Mouse (Mus musculus): ENCODE results near the gene Ubap1. TPM values are rescaled to one million over a fixed set of nuclear protein-coding genes. Genes with fewer than 3 reads are reported as not detected.
A peak's percentile ranks its signal among the peaks of the same experiment; 100 is the strongest.

The Ubap1 gene
- polyA plus RNA-seq, 1 experiment from 2014 or later: 40.1 TPM

DNA sequence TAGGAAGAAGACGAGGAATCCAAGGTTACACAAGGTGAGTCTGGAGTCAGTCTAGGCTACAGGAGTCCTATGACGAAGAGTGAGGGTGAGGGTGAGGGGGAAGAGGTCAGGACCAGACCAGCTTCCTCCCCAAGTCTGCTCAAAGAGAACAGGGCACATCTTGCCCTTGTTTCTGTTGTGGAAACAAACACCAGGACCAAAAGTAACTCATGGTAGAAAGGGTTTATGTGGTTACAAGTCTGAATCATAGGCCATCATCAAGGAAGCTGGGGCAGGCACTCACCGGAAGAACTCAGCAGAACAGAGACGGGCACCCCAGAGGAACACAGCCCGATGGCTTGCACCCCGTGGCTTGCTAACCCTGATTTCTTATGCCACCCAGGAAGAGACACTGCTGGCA is 21.9 kb upstream of the Ubap1 start:
- Histone ChIP-seq H3K4me1 (no peaks in the 10 kb centered on the region), H3K27ac (replicated peaks) (no peak overlapping the region), H3K27me3 (replicated peaks) (no peaks in the 10 kb centered on the region), H3K9me3 (no peaks in the 10 kb centered on the region), H3K4me2 (no peak overlapping the region), H3K36me3 (no peaks in the 10 kb centered on the region), H3K9ac (no peak overlapping the region), H3K4me3 (no peak overlapping the region)
- no peak for ATAC-seq (ENCODE audit: extremely low read depth, insufficient number of reproducible peaks, low FRiP score, low TSS enrichment)
- WGBS: 88% methylated on average over 6 of the region's 6 CpGs

- no peak overlapping the region for H3K9ac ChIP-seq
- 53% methylated on average over 4 of the region's 4 CpGs for WGBS
- H3K4me3 ChIP-seq: no peak overlapping the region
- H3K9me3 ChIP-seq: no peaks in the 10 kb centered on the region
- H3K36me3 ChIP-seq: no peaks in the 10 kb centered on the region
- H3K27me3 ChIP-seq (replicated peaks): no peaks in the 10 kb centered on the region
- no peak for ATAC-seq (ENCODE audit: extremely low read depth, insufficient number of reproducible peaks, low FRiP score, low TSS enrichment)
- no peak overlapping the region for H3K4me2 ChIP-seq
- H3K27ac ChIP-seq (replicated peaks): no peak overlapping the region
- H3K4me1 ChIP-seq: no peaks in the 10 kb centered on the region
Measured at GRCm38 (mm10) chr4:41329481-41329880, 19.3 kb upstream of the Ubap1 start.

DNA sequence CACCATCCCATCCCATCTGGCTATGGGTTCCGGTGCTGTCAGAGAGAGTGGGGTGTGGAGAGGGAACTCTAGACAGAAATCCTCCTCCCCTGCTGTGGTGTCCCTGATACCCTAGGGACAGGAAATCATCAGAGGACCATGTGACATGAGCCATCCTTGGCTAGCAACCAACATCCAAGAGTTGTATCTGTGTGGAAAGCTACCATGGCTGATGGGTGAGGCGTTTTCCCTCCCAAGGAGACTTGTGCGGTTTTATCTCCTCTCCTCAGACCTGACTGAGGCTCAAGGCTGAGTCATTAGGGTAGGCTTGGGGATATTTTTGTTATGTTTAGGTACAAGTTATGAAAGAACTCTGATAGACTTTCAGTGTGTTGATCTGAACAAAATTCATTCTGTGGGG is 17.7 kb upstream of the Ubap1 start:
- H3K9ac ChIP-seq: no peak overlapping the region
- ATAC-seq (ENCODE audit: extremely low read depth, insufficient number of reproducible peaks, low FRiP score, low TSS enrichment): no peak
- H3K9me3 ChIP-seq: no peaks in the 10 kb centered on the region
- no peak overlapping the region for H3K4me3 ChIP-seq
- 63% methylated on average over 3 of the region's 3 CpGs for WGBS
- no peaks in the 10 kb centered on the region for H3K27me3 ChIP-seq (replicated peaks)
- H3K4me1 ChIP-seq: no peaks in the 10 kb centered on the region
- no peaks in the 10 kb centered on the region for H3K36me3 ChIP-seq
- H3K27ac ChIP-seq (replicated peaks): no peak overlapping the region
- no peak overlapping the region for H3K4me2 ChIP-seq

GRCm38 (mm10) chr4:41331698-41332421 is 16.9 kb upstream of the Ubap1 start:
- Histone ChIP-seq H3K4me1 (no peaks in the 10 kb centered on the region), H3K36me3 (no peaks in the 10 kb centered on the region), H3K4me3 (no peak overlapping the region), H3K27ac (replicated peaks) (no peak overlapping the region), H3K9me3 (no peaks in the 10 kb centered on the region), H3K4me2 (no peak overlapping the region), H3K9ac (no peak overlapping the region), H3K27me3 (replicated peaks) (no peaks in the 10 kb centered on the region)
- 82% methylated on average over 9 of the region's 9 CpGs for WGBS
- ATAC-seq (ENCODE audit: extremely low read depth, insufficient number of reproducible peaks, low FRiP score, low TSS enrichment): no peak

DNA sequence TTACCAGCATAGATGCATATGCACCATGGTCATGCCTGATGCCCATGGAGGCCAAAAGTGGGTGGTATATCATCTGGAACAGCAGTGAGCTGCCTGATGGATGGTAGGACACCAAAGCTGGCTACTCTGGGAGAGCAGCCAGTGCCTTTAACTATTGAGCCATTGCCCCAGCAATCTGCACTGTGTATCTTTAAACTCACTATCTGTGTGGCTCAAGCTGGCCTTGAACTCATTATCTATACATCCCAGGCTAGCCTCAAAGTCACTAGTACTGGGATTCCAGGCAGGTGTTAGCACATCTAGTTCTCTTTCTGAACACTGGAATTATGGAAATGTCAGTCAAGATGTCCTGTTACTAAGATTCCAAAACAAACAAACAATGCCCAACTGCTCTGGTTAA is 12.2 kb upstream of the Ubap1 start:
- no peaks in the 10 kb centered on the region for H3K4me1 ChIP-seq
- H3K4me3 ChIP-seq: no peak overlapping the region
- H3K9ac ChIP-seq: no peak overlapping the region
- H3K27ac ChIP-seq (replicated peaks): no peak overlapping the region
- H3K9me3 ChIP-seq: no peaks in the 10 kb centered on the region
- H3K27me3 ChIP-seq (replicated peaks): no peaks in the 10 kb centered on the region
- ATAC-seq (ENCODE audit: extremely low read depth, insufficient number of reproducible peaks, low FRiP score, low TSS enrichment): no peak
- H3K36me3 ChIP-seq: no peaks in the 10 kb centered on the region
- no peak overlapping the region for H3K4me2 ChIP-seq

- Histone ChIP-seq H3K27ac (replicated peaks) (no peak overlapping the region), H3K27me3 (replicated peaks) (no peaks in the 10 kb centered on the region), H3K4me2 (no peak overlapping the region), H3K4me3 (no peak overlapping the region), H3K9ac (no peak overlapping the region), H3K4me1 (no peaks in the 10 kb centered on the region), H3K9me3 (no peaks in the 10 kb centered on the region), H3K36me3 (no peaks in the 10 kb centered on the region)
- no peak for ATAC-seq (ENCODE audit: extremely low read depth, insufficient number of reproducible peaks, low FRiP score, low TSS enrichment)
- WGBS: 71% methylated on average over 11 of the region's 11 CpGs
Measured at GRCm38 (mm10) chr4:41340912-41341550, 7.8 kb upstream of the Ubap1 start.

GRCm38 (mm10) chr4:41346011-41346410 is 2.8 kb upstream of the Ubap1 start:
- Histone ChIP-seq H3K9me3 (no peaks in the 10 kb centered on the region), H3K27ac (replicated peaks) (no peak overlapping the region), H3K36me3 (no peaks in the 10 kb centered on the region), H3K4me2 (no peak overlapping the region), H3K4me1 (peaks cover 20% of the 10 kb centered on the region), H3K9ac (0 out of 2 replicates have a peak overlapping the region, but pooled peaks have one; percentile 28), H3K27me3 (replicated peaks) (no peaks in the 10 kb centered on the region), H3K4me3 (no peak overlapping the region)
- WGBS: 58% methylated on average over 2 of the region's 2 CpGs
- ATAC-seq (ENCODE audit: extremely low read depth, insufficient number of reproducible peaks, low FRiP score, low TSS enrichment): no peak

DNA sequence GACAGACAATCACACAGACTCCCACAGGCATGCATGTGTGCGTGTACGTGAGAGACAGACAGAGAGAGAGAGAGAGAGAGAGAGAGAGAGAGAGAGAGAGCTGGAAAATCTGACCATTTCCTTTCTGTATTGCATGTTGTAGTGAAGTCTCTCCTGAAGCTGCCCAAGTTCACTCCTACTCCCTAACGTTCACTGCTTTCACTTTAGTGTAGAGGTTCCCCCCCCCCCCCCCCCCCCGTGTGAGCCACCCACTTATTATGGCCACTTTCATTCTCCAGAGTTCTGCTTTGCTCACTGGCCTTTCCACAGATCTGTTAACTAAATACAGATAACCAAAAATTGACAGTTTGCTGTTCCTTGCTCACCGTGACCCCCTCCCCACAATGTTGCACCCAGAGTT is 957 bp upstream of the Ubap1 start:
- H3K27ac ChIP-seq (replicated peaks): peak overlapping the region; percentile 63; the same call in 1 of the 2 replicates
- H3K4me1 ChIP-seq: peaks cover 20% of the 10 kb centered on the region
- peak overlapping the region; percentile 59 for H3K9ac ChIP-seq
- peaks cover 17% of the 10 kb centered on the region for H3K36me3 ChIP-seq
- H3K4me2 ChIP-seq: peak overlapping the region; percentile 67
- H3K4me3 ChIP-seq: peak overlapping the region; percentile 75
- no peaks in the 10 kb centered on the region for H3K9me3 ChIP-seq
- no peaks in the 10 kb centered on the region for H3K27me3 ChIP-seq (replicated peaks)
- ATAC-seq (ENCODE audit: extremely low read depth, insufficient number of reproducible peaks, low FRiP score, low TSS enrichment): no peak
- 31% methylated on average over 4 of the region's 5 CpGs for WGBS

DNA sequence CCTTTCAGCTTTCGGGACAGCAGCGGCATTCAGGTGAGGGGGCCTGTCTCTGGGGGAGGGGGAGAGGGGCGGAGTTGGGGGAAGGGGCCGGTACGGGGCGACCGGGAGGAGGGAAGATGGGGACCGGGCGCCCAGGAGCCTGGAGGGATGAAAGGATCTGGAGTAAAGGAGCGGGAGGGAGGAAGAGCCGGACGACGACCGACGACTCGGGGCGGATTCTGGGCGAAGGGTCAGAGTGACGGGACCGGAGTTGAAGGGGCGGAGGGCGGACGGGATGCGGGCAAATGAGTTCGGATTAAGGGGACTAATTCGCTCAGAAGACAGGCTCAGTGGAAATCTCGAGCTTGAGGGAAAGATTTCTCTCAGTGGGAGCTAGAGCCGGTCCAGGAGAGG is 399 bp downstream of the Ubap1 start:
- Histone ChIP-seq H3K4me2 (peak overlapping the region; percentile 84), H3K9ac (peak overlapping the region; percentile 93), H3K27me3 (replicated peaks) (no peaks in the 10 kb centered on the region), H3K27ac (replicated peaks) (peak overlapping the region; percentile 92), H3K9me3 (no peaks in the 10 kb centered on the region), H3K4me3 (peak overlapping the region; percentile 75), H3K4me1 (peaks cover 20% of the 10 kb centered on the region), H3K36me3 (peaks cover 22% of the 10 kb centered on the region)
- WGBS: 1% methylated on average over 21 of the region's 28 CpGs
- ATAC-seq (ENCODE audit: extremely low read depth, insufficient number of reproducible peaks, low FRiP score, low TSS enrichment): peak; percentile 22; the same call in 1 of the 2 replicates

DNA sequence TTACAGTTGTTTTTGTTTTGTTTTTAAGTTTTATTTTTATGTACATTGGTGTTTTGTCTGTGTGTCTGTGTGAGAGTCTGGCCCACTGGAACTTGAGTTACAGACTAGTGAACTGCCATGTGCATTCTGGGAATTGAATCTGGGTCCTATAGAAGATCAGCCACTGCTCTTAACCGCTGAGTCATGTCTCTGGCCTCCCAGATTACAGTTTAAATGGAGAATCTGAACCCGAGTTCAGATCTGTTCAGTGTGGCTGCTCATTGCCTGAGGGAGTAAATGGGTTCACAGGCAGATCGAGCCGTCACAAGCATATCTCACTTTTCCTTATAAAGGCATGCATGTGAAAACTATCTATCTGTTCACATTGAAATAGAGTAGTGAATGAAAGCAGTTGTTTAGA is 4.0 kb downstream of the Ubap1 start:
- ATAC-seq (ENCODE audit: extremely low read depth, insufficient number of reproducible peaks, low FRiP score, low TSS enrichment): no peak
- no peak overlapping the region for H3K4me2 ChIP-seq
- H3K9me3 ChIP-seq: no peaks in the 10 kb centered on the region
- H3K27me3 ChIP-seq (replicated peaks): no peaks in the 10 kb centered on the region
- peaks cover 15% of the 10 kb centered on the region for H3K4me1 ChIP-seq
- no peak overlapping the region for H3K9ac ChIP-seq
- no peak overlapping the region for H3K4me3 ChIP-seq
- 84% methylated on average over 4 of the region's 4 CpGs for WGBS
- peaks cover 33% of the 10 kb centered on the region for H3K36me3 ChIP-seq
- no peak overlapping the region for H3K27ac ChIP-seq (replicated peaks)

DNA sequence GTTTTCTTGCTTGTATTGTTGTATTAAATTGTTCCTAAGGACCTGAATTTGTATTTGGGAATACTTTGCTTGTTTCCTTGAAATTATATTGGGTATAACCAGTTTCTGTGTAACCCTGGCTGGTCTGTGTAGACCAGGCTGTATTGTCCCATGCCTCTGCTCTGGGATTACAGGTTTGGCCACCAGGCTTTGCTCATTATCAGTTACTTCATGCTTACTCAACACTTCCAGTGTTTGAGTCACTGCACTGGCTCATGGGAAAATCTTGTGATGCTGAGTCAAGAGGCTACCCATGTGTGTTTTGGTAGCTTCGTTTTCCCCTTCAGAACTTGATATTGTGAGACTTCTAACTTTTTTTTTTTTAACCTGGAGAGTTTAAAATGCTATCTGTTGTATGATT is 4.5 kb downstream of the Ubap1 start:
- Histone ChIP-seq H3K4me2 (no peak overlapping the region), H3K9ac (no peak overlapping the region), H3K4me1 (peaks cover 10% of the 10 kb centered on the region), H3K4me3 (no peak overlapping the region), H3K9me3 (no peaks in the 10 kb centered on the region), H3K27me3 (replicated peaks) (no peaks in the 10 kb centered on the region), H3K27ac (replicated peaks) (no peak overlapping the region), H3K36me3 (peaks cover 33% of the 10 kb centered on the region)
- no peak for ATAC-seq (ENCODE audit: extremely low read depth, insufficient number of reproducible peaks, low FRiP score, low TSS enrichment)
- 92% methylated on average over 1 of the region's 1 CpGs for WGBS

DNA sequence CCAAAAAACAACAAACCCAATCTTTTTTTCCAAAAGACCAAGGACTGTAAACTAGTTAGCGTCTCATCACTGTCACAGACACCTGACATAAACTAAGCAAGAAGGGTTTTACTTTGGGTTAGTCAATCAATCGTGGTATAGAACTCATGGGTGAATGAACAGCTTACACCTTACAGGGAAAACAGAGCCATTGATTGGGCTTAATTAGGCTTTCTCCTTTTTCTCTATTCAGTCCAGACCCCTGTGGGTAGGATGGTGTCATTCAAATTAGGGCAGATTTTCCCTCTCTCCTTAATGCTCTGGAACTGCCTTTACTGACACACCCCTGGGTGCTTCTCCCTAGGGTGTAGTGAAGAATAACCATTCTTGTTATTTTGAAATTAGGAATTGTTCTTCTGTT is 8.4 kb downstream of the Ubap1 start:
- Histone ChIP-seq H3K4me1 (no peaks in the 10 kb centered on the region), H3K9ac (no peak overlapping the region), H3K4me2 (no peak overlapping the region), H3K27me3 (replicated peaks) (no peaks in the 10 kb centered on the region), H3K36me3 (peaks cover 36% of the 10 kb centered on the region), H3K27ac (replicated peaks) (no peak overlapping the region), H3K9me3 (no peaks in the 10 kb centered on the region), H3K4me3 (no peak overlapping the region)
- ATAC-seq (ENCODE audit: extremely low read depth, insufficient number of reproducible peaks, low FRiP score, low TSS enrichment): no peak
- 79% methylated on average over 2 of the region's 2 CpGs for WGBS

Measured in heart, embryonic 13.5 days (tissue).